Mouse (Mus musculus): ENCODE data around the gene Sod2. TPM values are rescaled to one million over a fixed set of nuclear protein-coding genes. Genes with fewer than 3 reads are reported as not detected.
"Not testable (repeated sequence)": the region's sequence is repeated elsewhere in the genome, so short reads cannot be mapped to it uniquely, and the experiment has no call there.

The Sod2 gene
- total RNA-seq, 4 experiments from 2014 or later, result 386 to 415 (median 402) TPM

DNA sequence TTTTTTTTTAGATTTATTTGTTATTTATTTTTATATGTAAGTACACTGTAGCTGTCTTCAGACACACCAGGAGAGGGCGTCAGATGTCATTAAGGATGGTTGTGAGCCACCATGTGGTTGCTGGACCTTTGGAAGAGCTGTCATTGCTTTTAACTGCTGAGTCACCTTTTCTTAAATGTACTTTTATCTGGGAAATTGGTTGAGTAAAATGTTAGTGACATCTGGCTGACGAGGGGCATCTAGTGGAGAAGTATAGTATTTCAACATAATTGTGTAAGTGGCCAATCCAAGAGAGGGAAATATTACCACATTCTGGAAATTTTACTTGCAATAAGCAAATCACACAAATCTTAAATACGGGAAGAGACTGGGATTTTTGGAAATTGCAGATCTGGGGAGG lies 3.2 kb downstream of the Sod2 start:
- no peak for DNase-seq (ENCODE audit: low spot score in 2 of 2)

DNA sequence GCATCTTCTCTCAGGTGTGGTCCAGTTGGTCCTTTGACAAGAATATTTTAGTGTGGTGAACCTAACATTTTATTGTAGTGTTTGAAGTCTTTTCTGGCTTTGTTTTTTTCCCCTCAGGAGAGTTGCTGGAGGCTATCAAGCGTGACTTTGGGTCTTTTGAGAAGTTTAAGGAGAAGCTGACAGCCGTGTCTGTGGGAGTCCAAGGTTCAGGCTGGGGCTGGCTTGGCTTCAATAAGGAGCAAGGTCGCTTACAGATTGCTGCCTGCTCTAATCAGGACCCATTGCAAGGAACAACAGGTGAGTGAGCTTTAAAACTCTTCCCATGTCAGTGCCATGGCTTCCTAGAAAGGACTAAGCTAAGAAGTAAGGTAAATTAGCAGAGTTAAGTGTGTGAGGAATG lies 6.7 kb downstream of the Sod2 start:
- DNase-seq (ENCODE audit: low spot score in 2 of 2), result no peak

DNA sequence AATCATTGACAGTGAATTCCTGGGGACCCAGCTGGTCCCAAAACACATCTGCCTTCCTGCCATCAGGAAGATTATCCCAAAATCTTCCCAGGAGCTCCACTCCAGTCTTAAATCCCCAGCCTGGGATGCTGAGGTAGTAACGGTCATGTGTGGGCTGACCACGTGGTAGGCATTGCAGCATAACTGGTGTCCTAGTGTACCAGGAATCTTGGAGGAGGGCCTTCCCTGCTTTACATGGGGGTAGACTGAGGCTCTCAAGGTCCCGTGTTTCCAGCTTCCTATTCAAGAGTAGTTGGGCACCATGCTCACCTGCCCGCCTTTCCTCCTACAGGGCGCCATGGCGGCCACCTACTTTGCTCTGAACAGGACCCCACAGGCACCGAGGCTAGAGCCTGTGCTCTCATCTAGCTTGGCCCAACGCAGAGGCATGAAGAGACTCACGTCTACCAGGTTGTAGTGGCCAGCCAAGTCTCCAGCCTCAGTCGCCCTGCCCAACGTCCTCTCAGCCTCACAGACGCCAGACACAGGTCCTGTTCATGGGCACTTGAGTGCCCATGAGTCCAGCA lies 30.1 kb downstream of the Sod2 start:
- not testable (repeated sequence) for DNase-seq (ENCODE audit: low spot score in 2 of 2)

DNA sequence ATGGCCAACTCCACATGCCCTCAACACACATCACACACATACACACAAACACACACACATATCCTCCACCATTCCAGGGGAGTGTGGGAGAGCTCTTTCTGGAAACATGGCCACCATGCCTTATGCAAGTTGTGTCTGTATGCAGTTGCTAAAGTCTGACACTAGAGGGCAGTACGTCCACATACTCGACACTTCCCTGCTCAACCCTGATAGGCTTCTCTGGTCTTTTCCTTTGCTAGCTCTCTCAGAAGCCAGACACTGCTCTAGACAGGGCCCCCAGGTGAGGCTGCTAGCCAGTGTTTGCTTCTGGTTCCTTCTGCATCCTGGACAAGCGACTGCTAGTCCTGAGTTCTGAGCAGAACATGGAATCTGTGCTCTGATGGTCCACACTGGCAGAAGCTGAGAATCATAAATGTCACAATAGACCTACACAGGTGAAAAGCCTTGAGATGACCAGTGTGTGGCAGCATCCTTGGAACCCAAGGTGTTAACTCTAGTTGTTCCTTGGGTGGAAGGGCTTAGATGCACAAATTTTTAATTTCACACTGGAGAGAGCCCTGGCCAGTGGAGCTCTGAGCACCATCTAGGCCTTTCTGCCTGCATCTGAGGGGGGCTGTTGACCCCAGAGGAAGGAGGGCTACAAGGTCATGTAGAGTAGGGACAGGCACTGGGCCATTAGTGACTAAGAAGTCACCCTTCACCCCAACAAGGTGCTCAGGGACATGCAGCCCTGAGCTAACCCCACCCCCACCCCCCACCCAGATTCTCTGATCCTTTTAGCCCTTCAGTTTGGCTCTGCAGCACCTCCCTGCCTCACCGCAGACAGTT lies 37.4 kb downstream of the Sod2 start:
- DNase-seq (ENCODE audit: low spot score in 2 of 2), result peak; percentile 10 to 12

DNA sequence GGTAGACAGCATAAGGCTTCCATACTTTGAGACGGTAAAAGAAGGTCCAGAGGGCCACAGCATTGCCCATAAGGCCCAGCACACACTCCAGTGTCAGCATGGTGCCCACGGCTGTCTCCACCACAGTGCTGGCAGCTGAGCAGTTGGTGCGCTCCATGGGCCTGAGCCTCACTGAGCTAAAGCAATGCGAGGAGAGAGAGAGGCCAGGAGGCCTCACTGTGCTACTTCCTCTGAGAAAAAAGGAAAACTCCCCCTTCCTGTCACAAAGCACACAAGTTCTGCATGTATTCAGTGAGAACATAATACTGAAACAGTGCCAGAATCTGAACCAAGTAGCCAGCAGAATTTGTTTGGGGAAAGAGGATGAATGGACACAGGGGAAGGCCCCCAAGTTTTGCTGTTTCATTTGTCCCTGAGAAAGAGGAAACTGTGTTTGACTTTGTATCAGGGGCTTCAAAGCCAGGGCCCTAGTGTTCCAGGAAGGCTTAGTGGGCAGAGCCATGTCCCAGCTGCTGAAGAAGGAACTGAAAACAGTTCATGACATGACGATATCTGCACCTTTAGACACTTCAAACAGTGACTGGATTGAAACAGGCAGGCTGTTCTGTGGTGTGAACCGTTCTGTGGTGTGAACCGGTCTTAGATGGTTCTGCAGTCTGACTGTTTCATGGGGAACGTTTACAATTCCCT lies 45.6 kb downstream of the Sod2 start, which contains the start of gene Gpr31b:
Gpr31b (minus strand) TSS at position 173 of the 690 bp plus-strand sequence.
- not testable (repeated sequence) for DNase-seq (ENCODE audit: low spot score in 2 of 2)

DNA sequence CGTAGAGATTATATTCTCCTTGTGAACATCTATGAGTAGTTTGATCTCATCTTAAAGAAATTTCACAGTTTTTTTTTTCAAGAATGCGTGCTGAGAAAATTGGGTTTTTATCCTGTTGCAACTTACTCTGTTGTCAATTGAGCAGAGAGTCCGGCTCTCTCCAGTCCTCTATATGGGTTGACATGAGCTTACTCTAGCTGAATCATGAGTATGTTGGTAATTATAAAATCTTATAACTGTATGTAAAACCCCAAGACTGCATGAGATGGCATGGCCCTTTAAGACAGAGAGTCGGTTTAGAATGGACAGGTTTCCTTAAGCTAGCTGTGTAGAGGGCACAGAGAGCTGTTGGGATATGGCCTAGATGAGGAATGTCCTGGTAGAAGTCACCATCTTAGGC lies 54.2 kb downstream of the Sod2 start, which contains the start of gene Tcp10b:
Tcp10b (plus strand) TSS at position 301 of the 400 bp plus-strand sequence.
- DNase-seq (ENCODE audit: low spot score in 2 of 2), result not testable (repeated sequence)

DNA sequence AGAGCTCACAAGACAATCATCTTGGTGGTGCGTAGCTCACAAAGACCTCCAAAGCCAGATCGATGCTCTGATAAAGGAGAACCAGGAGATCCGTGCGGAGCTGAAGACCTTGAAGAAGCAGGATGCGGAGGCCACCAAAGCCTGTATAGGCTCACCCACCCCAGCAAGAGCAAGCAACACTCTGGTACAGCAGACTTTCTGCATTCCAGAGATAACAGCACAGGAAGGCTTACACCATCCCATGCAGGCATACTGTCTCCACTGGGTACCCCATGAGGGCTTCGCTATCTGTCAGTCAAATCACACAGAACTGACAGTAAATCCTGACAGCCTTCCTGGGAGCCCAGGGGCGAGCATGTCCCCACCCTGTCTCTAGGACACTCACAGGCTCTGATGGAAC lies 56.2 kb downstream of the Sod2 start:
- DNase-seq (ENCODE audit: low spot score in 2 of 2), result not testable (repeated sequence)

DNA sequence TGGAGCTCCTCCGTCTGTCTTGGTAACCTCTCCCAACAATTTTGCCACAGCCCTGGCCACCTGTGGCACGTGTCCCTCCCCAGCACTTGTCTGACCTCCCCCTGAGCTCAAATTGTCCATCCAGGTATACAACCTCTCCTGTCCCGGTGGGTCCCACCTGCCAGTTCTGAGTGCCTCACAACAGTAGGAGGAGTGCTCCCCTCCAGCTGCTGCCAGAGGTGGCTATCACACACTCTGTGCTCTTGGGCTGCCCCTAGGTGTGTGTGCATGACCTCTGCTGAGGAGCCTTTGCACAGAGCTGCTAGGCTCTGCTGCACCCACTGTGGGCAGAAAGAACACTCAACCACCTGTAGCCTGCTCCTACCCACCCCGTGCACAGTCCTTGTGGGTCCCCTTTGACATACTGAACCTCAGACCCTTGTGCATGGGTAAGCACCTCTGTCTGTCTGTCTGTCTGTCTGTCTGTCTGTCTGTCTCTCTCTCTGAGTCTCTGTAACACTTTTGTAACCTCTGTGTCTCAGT lies 61.3 kb downstream of the Sod2 start:
- not testable (repeated sequence) for DNase-seq (ENCODE audit: low spot score in 2 of 2)

DNA sequence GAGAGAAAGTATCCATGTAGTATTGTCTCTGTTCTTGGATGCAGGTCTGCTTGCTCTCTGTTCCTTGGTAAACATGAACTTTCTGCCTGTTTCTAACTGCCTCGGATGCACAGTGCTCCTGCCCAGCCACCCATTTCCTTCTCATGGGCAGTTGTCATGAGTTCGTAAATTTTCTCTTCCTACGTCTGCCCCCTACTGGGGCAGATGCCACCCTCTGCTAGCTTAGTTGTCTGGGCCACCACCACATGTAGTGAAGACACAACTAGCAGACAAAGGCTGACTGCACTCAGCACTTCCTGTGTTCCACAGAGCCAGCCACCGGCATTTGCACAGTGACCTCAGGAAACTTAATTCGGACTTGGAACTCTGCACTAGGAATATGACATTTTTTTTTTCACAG lies 62.6 kb downstream of the Sod2 start:
- not testable (repeated sequence) for DNase-seq (ENCODE audit: low spot score in 2 of 2)

Other genes with a start within 250 kb of the Sod2 start
- 10 to 100 TPM; 41.4 to 54.3 (median 46.9) TPM for gene Igf2r, start 237.2 kb upstream of the Sod2 start, total RNA-seq (2022)
- under 1 TPM; 0.22 to 0.35 (median 0.28) TPM for gene Mas1, start 138.7 kb upstream of the Sod2 start, total RNA-seq (2022)
- 1 to 10 TPM; 3.9 to 5.2 (median 4.9) TPM for gene Mrgprh, start 130.8 kb upstream of the Sod2 start, total RNA-seq (2022)
- gene Pnldc1, start 96.6 kb upstream of the Sod2 start, total RNA-seq (2022), result under 1 TPM in 1 of 4 experiments, not detected in 3; 0.92 TPM
- 100 to 1,000 TPM; 172 to 195 (median 176) TPM for gene Tcp1, start 91.1 kb upstream of the Sod2 start, total RNA-seq (2022)
- 100 to 1,000 TPM; 109 to 116 (median 111) TPM for gene Mrpl18, start 90.5 kb upstream of the Sod2 start, total RNA-seq (2022)
- gene Acat3, start 66.2 kb upstream of the Sod2 start, total RNA-seq (2022), result not detected
- gene Acat2, start 46.1 kb upstream of the Sod2 start, total RNA-seq (2022), result 1 to 10 TPM; 3.9 to 4.8 (median 4.3) TPM
- gene Wtap, start 12.7 kb upstream of the Sod2 start, total RNA-seq (2022), result 10 to 100 TPM; 22.5 to 28.0 (median 26.2) TPM
- gene Gpr31b, start 45.5 kb downstream of the Sod2 start, total RNA-seq (2022), result not detected
- gene Tcp10b, start 54.3 kb downstream of the Sod2 start, total RNA-seq (2022), result under 1 TPM in 3 of 4 experiments, not detected in 1; 0.16 to 0.43 (median 0.27) TPM
- gene Unc93a, start 125.0 kb downstream of the Sod2 start, total RNA-seq (2022), result not detected
- gene Smok2a, start 214.3 kb downstream of the Sod2 start, total RNA-seq (2022), result not detected
- gene Smok2b, start 223.4 kb downstream of the Sod2 start, total RNA-seq (2022), result not detected

All from gastrocnemius, adult 8-10 months (tissue).